Mouse (Mus musculus): ENCODE data around the gene Nhlrc3.

GRCm38 (mm10) chr3:53445540-53445939, 17.6 kb downstream of the Nhlrc3 start:
- TF ChIP-seq CTCF (conservative IDR thresholded peaks at IDR 0.05; ENCODE audit: insufficient read depth, insufficient read length, low read depth, low read length) (no peak), POLR2A (IDR thresholded peaks at IDR 0.05; ENCODE audit: low read depth, low read length) (no peak)

Data from kidney, adult 2 months (tissue).